Mouse (Mus musculus): ENCODE measurements around the gene Mocs1. TPM values are rescaled to one million over a fixed set of nuclear protein-coding genes. Genes with fewer than 3 reads are reported as not detected.

Gene Mocs1
- polyA plus RNA-seq, 1 experiment = 41.4 TPM

DNA sequence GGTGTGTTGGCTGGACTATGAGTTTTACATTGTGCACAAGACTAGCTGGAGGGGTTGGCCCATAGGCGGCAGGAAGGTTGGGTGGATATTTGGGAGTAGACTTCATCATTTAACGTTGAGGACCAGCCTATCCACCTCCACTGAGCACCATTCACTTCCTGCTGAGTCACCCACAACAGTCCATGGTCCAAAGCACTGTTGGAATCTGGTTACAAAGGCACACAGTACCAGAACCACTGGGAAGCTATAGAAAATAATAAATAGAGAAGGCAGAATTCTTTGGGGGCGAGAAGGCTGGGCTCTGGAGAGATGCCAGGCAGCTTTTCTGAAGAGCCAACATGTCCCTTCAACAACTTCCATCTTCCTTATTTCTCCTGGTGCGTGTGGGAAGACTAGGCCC, 28.2 kb downstream of the Mocs1 start:
- Histone ChIP-seq H3K27me3 (replicated peaks; ENCODE audit: control insufficient read depth, insufficient read depth, low read length) (no peaks in the 10 kb centered on the region), H3K36me3 (ENCODE audit: control insufficient read depth, insufficient read depth, low read length) (no peaks in the 10 kb centered on the region), H3K4me3 (ENCODE audit: insufficient read depth, low read depth, low read length) (no peak overlapping the region), H3K4me1 (ENCODE audit: control insufficient read depth, insufficient read depth, low read length) (no peaks in the 10 kb centered on the region), H3K27ac (ENCODE audit: insufficient read depth, low read depth, low read length) (no peak overlapping the region)
- TF ChIP-seq CTCF (conservative IDR thresholded peaks at IDR 0.05; ENCODE audit: insufficient read depth, insufficient read length, low read depth, low read length) = no peak
- no peak for TF ChIP-seq POLR2A (IDR thresholded peaks at IDR 0.05; ENCODE audit: low read depth, low read length)
- DNase-seq = no peak
- WGBS = 62% methylated on average over 4 of the region's 4 CpGs

DNA sequence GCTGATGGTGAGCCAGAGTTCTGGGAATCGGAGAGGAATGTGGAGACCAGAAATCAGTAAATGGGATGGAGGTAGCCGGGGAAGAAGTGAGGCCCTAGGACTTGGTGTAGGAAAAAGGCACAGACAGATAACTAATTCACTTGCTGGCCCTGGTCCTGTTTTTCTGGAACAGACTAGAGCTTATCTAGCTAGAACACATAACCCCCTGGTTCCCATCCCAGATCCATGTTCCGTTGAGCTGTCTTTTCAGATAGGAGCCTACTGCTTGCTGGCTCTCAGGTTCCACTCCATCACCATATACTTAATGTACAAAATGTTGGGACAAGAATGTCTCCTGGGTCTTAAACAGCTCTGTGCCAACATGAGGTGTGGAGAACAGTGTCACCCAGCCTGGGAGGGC, 29.7 kb downstream of the Mocs1 start:
- Histone ChIP-seq H3K4me1 (ENCODE audit: control insufficient read depth, insufficient read depth, low read length) (no peaks in the 10 kb centered on the region), H3K4me3 (ENCODE audit: insufficient read depth, low read depth, low read length) (no peak overlapping the region), H3K27ac (ENCODE audit: insufficient read depth, low read depth, low read length) (no peak overlapping the region), H3K36me3 (ENCODE audit: control insufficient read depth, insufficient read depth, low read length) (no peaks in the 10 kb centered on the region), H3K27me3 (replicated peaks; ENCODE audit: control insufficient read depth, insufficient read depth, low read length) (no peaks in the 10 kb centered on the region)
- DNase-seq = no peak
- WGBS = 93% methylated on average over 3 of the region's 3 CpGs
- TF ChIP-seq CTCF (conservative IDR thresholded peaks at IDR 0.05; ENCODE audit: insufficient read depth, insufficient read length, low read depth, low read length) (no peak), POLR2A (IDR thresholded peaks at IDR 0.05; ENCODE audit: low read depth, low read length) (no peak)

DNA sequence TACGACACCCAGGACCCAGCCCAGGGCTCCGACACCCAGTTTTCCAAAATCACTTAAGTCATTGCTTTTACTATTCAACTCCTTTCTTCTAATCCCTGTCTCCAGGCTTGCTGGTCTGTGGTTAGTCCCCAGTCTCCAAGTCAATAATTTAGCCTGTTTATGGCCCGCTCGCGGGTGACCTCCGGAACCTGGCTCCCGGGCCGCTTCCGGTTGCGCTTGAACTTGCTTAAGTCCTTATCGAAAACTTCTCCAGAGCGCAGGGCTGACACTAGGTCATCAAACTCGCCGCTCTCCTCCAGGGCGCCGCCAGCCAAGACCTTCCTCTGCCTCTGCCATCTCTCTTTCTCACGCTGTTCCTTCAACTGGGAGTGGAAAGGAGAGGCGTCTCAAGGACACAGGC, 30.2 kb downstream of the Mocs1 start:
- Histone ChIP-seq H3K4me1 (ENCODE audit: control insufficient read depth, insufficient read depth, low read length) (no peaks in the 10 kb centered on the region), H3K36me3 (ENCODE audit: control insufficient read depth, insufficient read depth, low read length) (no peaks in the 10 kb centered on the region), H3K27me3 (replicated peaks; ENCODE audit: control insufficient read depth, insufficient read depth, low read length) (no peaks in the 10 kb centered on the region), H3K27ac (ENCODE audit: insufficient read depth, low read depth, low read length) (no peak overlapping the region), H3K4me3 (ENCODE audit: insufficient read depth, low read depth, low read length) (no peak overlapping the region)
- no peak for TF ChIP-seq CTCF (conservative IDR thresholded peaks at IDR 0.05; ENCODE audit: insufficient read depth, insufficient read length, low read depth, low read length)
- TF ChIP-seq POLR2A (IDR thresholded peaks at IDR 0.05; ENCODE audit: low read depth, low read length) = no peak
- 79% methylated on average over 18 of the region's 18 CpGs for WGBS
- peak; percentile 69 for DNase-seq

DNA sequence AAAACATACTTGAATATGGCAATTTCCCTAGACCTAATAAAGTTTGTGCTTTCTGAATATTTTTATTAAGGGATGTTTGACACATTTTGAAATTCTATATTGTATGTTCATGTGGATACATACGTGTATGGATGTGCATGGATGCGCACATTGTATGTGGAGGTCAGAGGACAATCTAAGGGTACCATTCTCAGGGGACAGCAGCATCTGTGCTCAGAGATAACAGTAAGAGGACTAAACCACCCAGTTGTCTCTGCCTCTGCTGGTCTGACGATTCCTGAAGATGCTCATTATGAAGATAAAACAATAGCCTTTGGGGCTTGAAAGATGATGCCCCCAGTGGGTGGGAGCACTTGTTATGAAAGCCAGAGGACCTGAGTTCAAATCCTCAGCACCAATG, 36.7 kb downstream of the Mocs1 start:
- Histone ChIP-seq H3K27me3 (replicated peaks; ENCODE audit: control insufficient read depth, insufficient read depth, low read length) (no peaks in the 10 kb centered on the region), H3K4me3 (ENCODE audit: insufficient read depth, low read depth, low read length) (no peak overlapping the region), H3K4me1 (ENCODE audit: control insufficient read depth, insufficient read depth, low read length) (no peaks in the 10 kb centered on the region), H3K27ac (ENCODE audit: insufficient read depth, low read depth, low read length) (no peak overlapping the region), H3K36me3 (ENCODE audit: control insufficient read depth, insufficient read depth, low read length) (no peaks in the 10 kb centered on the region)
- WGBS = 81% methylated on average over 3 of the region's 3 CpGs
- no peak for DNase-seq
- TF ChIP-seq CTCF (conservative IDR thresholded peaks at IDR 0.05; ENCODE audit: insufficient read depth, insufficient read length, low read depth, low read length) = no peak
- TF ChIP-seq POLR2A (IDR thresholded peaks at IDR 0.05; ENCODE audit: low read depth, low read length) = no peak

DNA sequence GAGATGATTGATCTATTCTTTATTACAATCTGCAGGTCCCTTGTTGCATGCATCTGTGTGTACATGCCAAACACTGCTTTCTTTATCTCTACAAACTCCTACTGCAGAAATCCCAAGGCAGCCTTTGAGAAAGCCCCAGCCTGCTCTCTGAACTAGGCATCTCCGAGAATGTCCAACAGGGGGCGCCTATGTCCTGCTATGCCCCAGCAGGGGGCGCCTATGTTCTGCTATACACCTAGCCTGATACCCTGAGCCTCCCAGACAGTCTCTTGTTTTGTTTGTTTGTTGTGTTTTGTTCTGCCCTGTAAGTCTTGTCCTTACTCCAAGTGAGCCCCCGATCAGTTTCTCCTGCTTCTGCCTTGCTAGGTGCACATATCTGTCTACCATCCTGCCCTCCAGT, 40.1 kb downstream of the Mocs1 start:
- no peaks in the 10 kb centered on the region for H3K4me1 ChIP-seq (ENCODE audit: control insufficient read depth, insufficient read depth, low read length)
- no peaks in the 10 kb centered on the region for H3K36me3 ChIP-seq (ENCODE audit: control insufficient read depth, insufficient read depth, low read length)
- H3K27ac ChIP-seq (ENCODE audit: insufficient read depth, low read depth, low read length) = no peak overlapping the region
- DNase-seq = peak; percentile 78
- WGBS = 23% methylated on average over 4 of the region's 4 CpGs
- H3K4me3 ChIP-seq (ENCODE audit: insufficient read depth, low read depth, low read length) = no peak overlapping the region
- no peak for TF ChIP-seq POLR2A (IDR thresholded peaks at IDR 0.05; ENCODE audit: low read depth, low read length)
- peak; percentile 85 for TF ChIP-seq CTCF (conservative IDR thresholded peaks at IDR 0.05; ENCODE audit: insufficient read depth, insufficient read length, low read depth, low read length)
- no peaks in the 10 kb centered on the region for H3K27me3 ChIP-seq (replicated peaks; ENCODE audit: control insufficient read depth, insufficient read depth, low read length)

DNA sequence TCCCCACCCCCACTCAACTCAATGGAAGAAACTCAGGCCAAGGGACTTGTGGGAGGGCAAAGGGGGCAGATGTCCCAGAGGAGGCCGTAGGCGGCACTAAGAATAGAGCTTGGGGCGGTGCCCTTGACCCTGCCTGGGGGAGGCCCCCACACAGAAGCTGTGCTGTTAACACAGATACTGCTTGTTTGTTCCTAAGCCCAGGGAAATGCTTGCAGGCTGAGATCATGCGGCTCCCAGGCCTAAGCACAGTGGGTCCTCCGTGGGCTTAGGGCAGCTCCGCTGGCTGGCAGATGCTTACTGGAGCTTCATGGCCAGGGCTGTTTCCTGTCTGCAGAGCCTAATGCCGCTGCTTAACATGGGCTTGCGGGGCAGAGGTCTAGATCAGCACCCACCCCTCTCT, 44.5 kb downstream of the Mocs1 start:
- Histone ChIP-seq H3K4me1 (ENCODE audit: control insufficient read depth, insufficient read depth, low read length) (no peaks in the 10 kb centered on the region), H3K27ac (ENCODE audit: insufficient read depth, low read depth, low read length) (no peak overlapping the region)

DNA sequence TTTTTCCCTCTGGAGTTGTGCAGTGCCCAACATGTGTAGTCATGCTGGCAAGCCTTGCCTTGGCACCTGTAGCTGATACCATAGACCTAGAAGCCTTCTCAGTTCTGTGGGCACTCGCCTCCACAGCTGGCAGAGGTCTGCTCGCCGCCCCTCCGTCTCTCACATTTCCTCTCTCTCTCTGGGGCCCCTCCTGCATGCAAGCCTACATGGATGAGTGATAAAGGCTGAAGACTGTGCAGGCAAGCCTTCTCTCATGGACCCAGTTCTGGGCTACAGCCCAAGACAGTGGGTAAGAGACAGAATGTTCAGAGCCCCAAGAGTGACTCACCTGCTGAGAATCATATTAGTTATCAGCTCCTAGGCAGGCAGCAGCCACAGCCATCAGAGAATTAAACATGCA, 45.9 kb downstream of the Mocs1 start:
- WGBS = 73% methylated on average over 4 of the region's 4 CpGs
- Histone ChIP-seq H3K36me3 (ENCODE audit: control insufficient read depth, insufficient read depth, low read length) (no peaks in the 10 kb centered on the region), H3K4me3 (ENCODE audit: insufficient read depth, low read depth, low read length) (no peak overlapping the region), H3K4me1 (ENCODE audit: control insufficient read depth, insufficient read depth, low read length) (no peaks in the 10 kb centered on the region), H3K27me3 (replicated peaks; ENCODE audit: control insufficient read depth, insufficient read depth, low read length) (no peaks in the 10 kb centered on the region), H3K27ac (ENCODE audit: insufficient read depth, low read depth, low read length) (no peak overlapping the region)
- DNase-seq = no peak
- TF ChIP-seq POLR2A (IDR thresholded peaks at IDR 0.05; ENCODE audit: low read depth, low read length) (no peak), CTCF (conservative IDR thresholded peaks at IDR 0.05; ENCODE audit: insufficient read depth, insufficient read length, low read depth, low read length) (no peak)

More for the DNA sequence above, 44.5 kb downstream of the Mocs1 start:
- 60% methylated on average over 8 of the region's 8 CpGs for WGBS
- TF ChIP-seq POLR2A (IDR thresholded peaks at IDR 0.05; ENCODE audit: low read depth, low read length) (no peak), CTCF (conservative IDR thresholded peaks at IDR 0.05; ENCODE audit: insufficient read depth, insufficient read length, low read depth, low read length) (no peak)
- H3K27me3 ChIP-seq (replicated peaks; ENCODE audit: control insufficient read depth, insufficient read depth, low read length) = no peaks in the 10 kb centered on the region
- peak; percentile 34 for DNase-seq
- no peaks in the 10 kb centered on the region for H3K36me3 ChIP-seq (ENCODE audit: control insufficient read depth, insufficient read depth, low read length)
- H3K4me3 ChIP-seq (ENCODE audit: insufficient read depth, low read depth, low read length) = no peak overlapping the region

DNA sequence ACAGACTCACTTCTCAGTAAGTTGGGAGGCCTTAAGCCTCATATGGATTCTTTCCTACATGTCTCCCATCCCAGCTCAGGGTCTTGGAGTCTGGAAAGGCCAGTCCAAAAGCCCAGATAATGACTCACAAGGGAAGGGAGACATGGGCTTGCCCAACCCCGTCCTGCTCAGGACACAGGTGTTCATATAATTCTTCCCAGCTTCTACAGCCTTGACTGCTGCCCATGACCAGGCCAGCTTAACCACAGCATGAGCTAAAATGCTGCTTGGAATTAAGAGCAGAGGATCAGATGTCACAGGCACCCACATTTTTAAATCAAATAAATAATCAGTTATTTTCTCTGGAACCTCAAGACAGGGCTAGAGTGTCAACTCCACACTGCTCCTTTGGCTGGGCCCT, 47.0 kb downstream of the Mocs1 start:
- H3K36me3 ChIP-seq (ENCODE audit: control insufficient read depth, insufficient read depth, low read length) = no peaks in the 10 kb centered on the region
- WGBS = 87% methylated on average over 1 of the region's 1 CpGs
- DNase-seq = no peak
- H3K4me1 ChIP-seq (ENCODE audit: control insufficient read depth, insufficient read depth, low read length) = no peaks in the 10 kb centered on the region
- no peak overlapping the region for H3K4me3 ChIP-seq (ENCODE audit: insufficient read depth, low read depth, low read length)
- TF ChIP-seq POLR2A (IDR thresholded peaks at IDR 0.05; ENCODE audit: low read depth, low read length) (no peak), CTCF (conservative IDR thresholded peaks at IDR 0.05; ENCODE audit: insufficient read depth, insufficient read length, low read depth, low read length) (no peak)
- no peak overlapping the region for H3K27ac ChIP-seq (ENCODE audit: insufficient read depth, low read depth, low read length)
- H3K27me3 ChIP-seq (replicated peaks; ENCODE audit: control insufficient read depth, insufficient read depth, low read length) = no peaks in the 10 kb centered on the region

Data from kidney, adult 2 months (tissue).